Mouse (Mus musculus) heart, embryonic 10.5 days (tissue): ENCODE data around the gene Hectd4. TPM values are rescaled to one million over a fixed set of nuclear protein-coding genes. Genes with fewer than 3 reads are reported as not detected.

Experiments used
- DNase-seq: peaks from one replicate; pipeline ENCODE4 v3.0.0-alpha.2; 2017; ENCODE audit warnings: low spot score
- H3K27ac ChIP-seq: fragments of 300-500 bp; sonication (generic); 2 replicates; pipeline ENCODE4 v1.5.1; 2016; ENCODE audit warnings: mild to moderate bottlenecking
- H3K27me3 ChIP-seq: fragments of 300-500 bp; sonication (generic); 2 replicates; pipeline ENCODE4 v1.6.1; 2016; ENCODE audit warnings: mild to moderate bottlenecking; ENCODE audit not compliant: poor library complexity, insufficient read depth, severe bottlenecking
- H3K36me3 ChIP-seq: fragments of 300-500 bp; sonication (generic); 2 replicates; pipeline ENCODE4 v1.6.1; 2016; ENCODE audit warnings: mild to moderate bottlenecking, moderate library complexity
- H3K4me1 ChIP-seq: fragments of 300-500 bp; sonication (generic); 2 replicates; pipeline ENCODE4 v1.6.1; 2016; ENCODE audit warnings: mild to moderate bottlenecking
- H3K4me3 ChIP-seq: fragments of 300-500 bp; sonication (generic); 2 replicates; pipeline ENCODE4 v1.5.1; 2016; ENCODE audit warnings: mild to moderate bottlenecking, moderate library complexity
- H3K9me3 ChIP-seq: fragments of 300-500 bp; sonication (generic); 2 replicates; pipeline ENCODE4 v1.6.1; 2016; ENCODE audit warnings: mild to moderate bottlenecking, moderate library complexity
- WGBS: fragments of 180-500 bp; shearing (Covaris S2); methylation state at CpG from one replicate; pipeline ENCODE4 v1.1.7; 2016; 5-methylcytosine and 5-hydroxymethylcytosine counted together
- polyA plus RNA-seq: library from polyadenylated mRNA; unstranded; fragments of >200 nt; fragmentation: Nextera tagmentation; extraction: Ambion mirVana; gene quantifications from 2 replicates; pipeline ENCODE4 v1.2.1, GENCODE M21; 2016

Hectd4 gene
- polyA plus RNA-seq, 1 experiment from 2014 or later: 4.8 TPM

DNA sequence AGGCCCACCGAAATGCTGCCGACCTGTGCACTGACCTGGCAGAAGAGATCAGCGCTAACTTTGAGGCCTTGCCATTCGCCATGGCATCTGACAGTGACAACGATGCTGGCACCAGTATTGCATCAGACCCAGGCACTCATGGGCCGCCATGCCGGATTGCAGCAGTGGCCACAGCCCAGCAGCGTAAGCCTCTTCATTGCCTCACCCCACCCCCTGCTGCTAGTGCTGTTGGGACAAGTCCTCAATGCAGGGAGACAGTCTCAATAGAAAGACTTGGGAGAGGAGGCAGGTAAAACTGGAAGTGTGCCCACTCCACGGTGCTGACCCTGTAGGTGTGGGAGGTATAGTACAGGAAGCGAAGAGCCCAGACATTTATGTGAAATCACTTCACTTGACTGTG, 111.7 kb downstream of the Hectd4 start:
- H3K27me3 ChIP-seq: no peaks in the 10 kb centered on the region
- no peak for DNase-seq
- H3K27ac ChIP-seq: no peak overlapping the region
- peaks cover 88% of the 10 kb centered on the region for H3K36me3 ChIP-seq
- 94% methylated on average over 10 of the region's 10 CpGs for WGBS
- H3K4me3 ChIP-seq: no peak overlapping the region
- no peaks in the 10 kb centered on the region for H3K9me3 ChIP-seq
- no peaks in the 10 kb centered on the region for H3K4me1 ChIP-seq

GRCm38 (mm10) chr5:121333976-121334375, 114.0 kb downstream of the Hectd4 start:
- Histone ChIP-seq H3K27ac (no peak overlapping the region), H3K4me1 (no peaks in the 10 kb centered on the region), H3K27me3 (no peaks in the 10 kb centered on the region), H3K36me3 (peaks cover 91% of the 10 kb centered on the region), H3K4me3 (no peak overlapping the region), H3K9me3 (no peaks in the 10 kb centered on the region)
- WGBS: 92% methylated on average over 9 of the region's 9 CpGs
- no peak for DNase-seq

- no peak overlapping the region for H3K4me3 ChIP-seq
- WGBS: 83% methylated on average over 5 of the region's 5 CpGs
- H3K4me1 ChIP-seq: no peaks in the 10 kb centered on the region
- H3K36me3 ChIP-seq: peaks cover 91% of the 10 kb centered on the region
- no peaks in the 10 kb centered on the region for H3K9me3 ChIP-seq
- no peaks in the 10 kb centered on the region for H3K27me3 ChIP-seq
- DNase-seq: no peak
- H3K27ac ChIP-seq: no peak overlapping the region
Measured at GRCm38 (mm10) chr5:121334454-121334853, 114.4 kb downstream of the Hectd4 start.

- Histone ChIP-seq H3K4me3 (no peak overlapping the region), H3K36me3 (peaks cover 94% of the 10 kb centered on the region), H3K4me1 (peaks cover under 1% of the 10 kb centered on the region; the same call in 1 of the 2 replicates), H3K27ac (no peak overlapping the region), H3K27me3 (no peaks in the 10 kb centered on the region), H3K9me3 (no peaks in the 10 kb centered on the region)
- WGBS: 82% methylated on average over 4 of the region's 4 CpGs
- DNase-seq: no peak
Measured at GRCm38 (mm10) chr5:121335426-121335825, 115.4 kb downstream of the Hectd4 start.

DNA sequence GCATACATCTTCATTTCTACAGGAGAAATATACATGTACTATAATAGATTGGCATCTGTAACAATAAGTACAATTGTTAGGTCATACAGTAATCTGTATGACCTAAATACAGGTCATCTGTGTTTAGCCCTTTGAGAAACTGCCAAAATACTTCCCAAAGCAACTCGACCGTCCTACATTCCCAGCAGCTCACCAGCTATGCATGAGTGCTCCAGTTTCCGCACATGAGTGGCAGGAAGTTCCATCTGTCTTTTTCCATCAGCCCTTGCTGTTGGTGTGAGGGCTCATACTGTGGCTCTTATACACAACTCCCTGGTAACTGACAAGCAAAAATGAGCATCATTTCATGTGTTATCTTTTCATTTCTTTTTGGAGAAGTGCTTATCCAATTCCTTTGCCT, 116.0 kb downstream of the Hectd4 start:
- Histone ChIP-seq H3K36me3 (peaks cover 93% of the 10 kb centered on the region), H3K27me3 (no peaks in the 10 kb centered on the region), H3K4me3 (no peak overlapping the region), H3K27ac (no peak overlapping the region), H3K9me3 (no peaks in the 10 kb centered on the region), H3K4me1 (peaks cover 6% of the 10 kb centered on the region)
- 84% methylated on average over 3 of the region's 3 CpGs for WGBS
- no peak for DNase-seq

DNA sequence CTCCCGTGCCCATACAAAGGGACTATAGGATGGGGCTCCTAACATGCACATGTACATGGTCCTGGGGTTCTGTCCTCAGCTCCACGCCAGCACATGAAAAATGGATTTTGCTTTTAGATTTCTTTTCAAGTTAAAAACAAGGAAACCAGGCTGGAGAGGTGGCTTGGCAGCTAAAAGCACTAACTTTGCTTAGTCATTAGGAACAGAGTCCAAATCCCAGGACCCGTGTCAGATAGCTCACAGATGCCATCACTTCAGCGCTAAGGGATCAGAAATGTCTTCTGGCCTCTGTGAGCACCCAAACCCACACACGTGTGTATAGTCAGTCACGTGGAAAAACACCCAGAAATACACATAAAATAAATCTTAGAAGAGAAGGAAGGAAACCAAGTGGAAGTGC, 116.8 kb downstream of the Hectd4 start:
- Histone ChIP-seq H3K9me3 (no peaks in the 10 kb centered on the region), H3K27ac (no peak overlapping the region), H3K4me1 (peaks cover 10% of the 10 kb centered on the region), H3K27me3 (no peaks in the 10 kb centered on the region), H3K4me3 (no peak overlapping the region), H3K36me3 (peaks cover 92% of the 10 kb centered on the region)
- DNase-seq: no peak
- WGBS: 89% methylated on average over 6 of the region's 6 CpGs

DNA sequence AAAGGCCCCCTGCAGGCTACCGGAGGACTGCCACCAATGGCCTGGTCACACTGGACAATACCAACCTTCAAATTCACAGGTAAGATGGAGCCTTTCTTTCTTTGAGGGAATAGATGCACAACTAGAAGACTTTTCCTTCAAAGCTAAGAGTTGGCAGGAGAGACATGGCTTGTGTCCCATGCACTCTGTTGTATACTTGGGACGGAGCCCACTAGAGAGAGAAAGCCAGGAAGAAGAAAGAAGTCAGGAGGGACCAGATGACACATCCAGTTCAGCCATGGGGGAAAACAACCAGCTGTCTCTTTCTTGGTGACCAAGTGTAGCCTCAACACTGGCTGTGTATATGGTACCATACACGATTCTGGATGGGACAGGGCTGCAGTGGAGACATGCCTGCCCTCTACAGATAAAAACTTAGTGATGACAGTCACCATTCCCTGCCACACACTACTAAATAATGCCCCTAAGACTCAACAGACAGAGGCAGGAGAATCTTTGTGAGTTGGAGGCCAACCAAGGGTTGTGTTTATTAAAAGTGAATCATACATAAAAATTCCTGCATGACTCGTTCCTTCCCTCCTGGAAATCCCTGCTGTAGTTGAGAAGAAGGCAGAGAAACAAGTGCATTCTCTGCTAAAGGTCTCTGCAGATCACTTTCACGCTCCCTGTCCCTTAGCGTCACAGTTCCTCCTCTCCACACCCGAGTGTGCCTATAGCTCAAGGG, 119.7 kb downstream of the Hectd4 start:
- peaks cover 92% of the 10 kb centered on the region for H3K36me3 ChIP-seq

DNA sequence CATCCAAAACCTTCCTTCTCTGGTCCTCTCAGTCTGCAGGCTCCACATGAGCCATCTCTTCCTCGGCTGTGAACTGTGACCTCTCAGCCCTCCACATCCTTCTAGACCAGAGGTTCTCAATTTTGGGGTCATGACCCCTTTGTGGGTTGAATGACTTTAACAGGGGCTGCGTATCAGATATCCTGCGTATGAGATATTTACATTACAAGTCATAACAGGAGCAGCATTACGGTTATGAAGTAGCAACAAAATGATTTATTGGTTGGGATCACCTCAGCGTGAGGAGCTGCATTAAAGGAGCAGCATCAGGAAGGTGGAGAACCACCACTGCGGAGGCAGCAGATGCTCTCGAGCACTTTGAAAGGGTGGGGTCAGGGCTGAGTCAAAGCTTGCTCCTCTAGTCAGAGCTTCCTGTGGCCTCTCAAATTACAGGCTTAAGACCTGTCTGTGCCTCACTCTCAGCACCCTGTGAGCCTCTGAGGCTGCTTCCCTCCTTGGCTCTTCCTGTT, 121.0 kb downstream of the Hectd4 start:
- H3K27ac ChIP-seq: no peak overlapping the region

More for the DNA sequence above, 119.7 kb downstream of the Hectd4 start:
- Histone ChIP-seq H3K4me3 (no peak overlapping the region), H3K27ac (no peak overlapping the region), H3K9me3 (no peaks in the 10 kb centered on the region), H3K4me1 (peaks cover 10% of the 10 kb centered on the region), H3K27me3 (no peaks in the 10 kb centered on the region)
- 89% methylated on average over 7 of the region's 7 CpGs for WGBS
- no peak for DNase-seq

DNA sequence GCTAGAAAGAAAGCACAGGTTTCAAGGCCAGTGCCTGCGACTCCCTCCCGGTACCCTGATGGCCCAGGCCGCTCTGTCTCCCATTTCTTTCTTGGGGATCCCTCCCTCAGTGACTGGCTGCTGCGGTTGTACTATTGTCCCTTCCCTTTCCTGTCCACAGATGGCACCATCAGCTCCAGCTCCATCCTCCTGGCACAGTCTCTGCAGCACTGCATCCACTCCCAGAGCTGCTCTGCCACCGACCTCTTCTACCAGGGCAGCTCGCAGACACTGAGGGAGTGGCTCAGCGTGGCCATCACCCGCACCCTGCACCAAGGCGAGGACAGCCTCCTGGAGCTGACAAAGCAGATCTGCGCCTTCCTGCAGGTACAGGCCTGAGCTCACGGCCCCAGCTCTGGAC, 122.5 kb downstream of the Hectd4 start:
- Histone ChIP-seq H3K36me3 (peaks cover 88% of the 10 kb centered on the region), H3K4me3 (no peak overlapping the region), H3K27me3 (no peaks in the 10 kb centered on the region), H3K9me3 (no peaks in the 10 kb centered on the region), H3K27ac (no peak overlapping the region), H3K4me1 (peaks cover 10% of the 10 kb centered on the region)
- WGBS: 90% methylated on average over 11 of the region's 11 CpGs
- DNase-seq: no peak

More for the DNA sequence above, 121.0 kb downstream of the Hectd4 start:
- H3K4me3 ChIP-seq: no peak overlapping the region
- WGBS: 51% methylated on average over 7 of the region's 7 CpGs
- H3K9me3 ChIP-seq: no peaks in the 10 kb centered on the region
- H3K36me3 ChIP-seq: peaks cover 92% of the 10 kb centered on the region
- H3K4me1 ChIP-seq: peaks cover 10% of the 10 kb centered on the region
- no peaks in the 10 kb centered on the region for H3K27me3 ChIP-seq
- DNase-seq: no peak

DNA sequence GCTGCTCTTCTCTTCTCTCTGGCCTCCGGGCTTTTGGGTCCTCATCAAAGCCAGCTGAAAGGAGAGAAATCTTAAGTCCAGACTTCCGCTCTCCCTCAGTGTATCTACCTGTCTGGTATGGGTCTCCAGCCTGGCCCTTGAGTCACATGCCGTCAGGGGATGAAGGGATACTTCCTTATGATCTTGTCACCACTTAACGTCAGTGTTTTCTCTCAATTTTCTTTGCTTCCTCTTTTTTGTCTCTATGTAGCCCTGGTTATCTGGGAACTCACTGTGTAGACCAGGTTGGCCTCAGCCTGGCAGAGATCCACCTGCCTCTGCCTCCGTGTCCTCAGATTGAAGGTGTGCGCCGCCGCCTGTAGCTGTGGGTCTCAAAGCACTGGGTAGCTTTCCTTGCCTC, 124.0 kb downstream of the Hectd4 start:
- H3K9me3 ChIP-seq: no peaks in the 10 kb centered on the region
- H3K36me3 ChIP-seq: peaks cover 88% of the 10 kb centered on the region
- WGBS: 91% methylated on average over 8 of the region's 8 CpGs

GRCm38 (mm10) chr5:121359229-121359628, 139.2 kb downstream of the Hectd4 start:
- H3K27me3 ChIP-seq: 0 out of 2 replicates have a peak, but pooled peaks cover 4% of the 10 kb centered on the region
- H3K27ac ChIP-seq: no peak overlapping the region
- no peak overlapping the region for H3K4me3 ChIP-seq
- peaks cover 98% of the 10 kb centered on the region for H3K36me3 ChIP-seq
- no peak for DNase-seq
- H3K4me1 ChIP-seq: peaks cover 17% of the 10 kb centered on the region
- no peaks in the 10 kb centered on the region for H3K9me3 ChIP-seq
- 40% methylated on average over 9 of the region's 9 CpGs for WGBS

More for the DNA sequence above, 124.0 kb downstream of the Hectd4 start:
- no peak for DNase-seq
- Histone ChIP-seq H3K27ac (no peak overlapping the region), H3K4me1 (peaks cover 10% of the 10 kb centered on the region), H3K4me3 (no peak overlapping the region), H3K27me3 (no peaks in the 10 kb centered on the region)

DNA sequence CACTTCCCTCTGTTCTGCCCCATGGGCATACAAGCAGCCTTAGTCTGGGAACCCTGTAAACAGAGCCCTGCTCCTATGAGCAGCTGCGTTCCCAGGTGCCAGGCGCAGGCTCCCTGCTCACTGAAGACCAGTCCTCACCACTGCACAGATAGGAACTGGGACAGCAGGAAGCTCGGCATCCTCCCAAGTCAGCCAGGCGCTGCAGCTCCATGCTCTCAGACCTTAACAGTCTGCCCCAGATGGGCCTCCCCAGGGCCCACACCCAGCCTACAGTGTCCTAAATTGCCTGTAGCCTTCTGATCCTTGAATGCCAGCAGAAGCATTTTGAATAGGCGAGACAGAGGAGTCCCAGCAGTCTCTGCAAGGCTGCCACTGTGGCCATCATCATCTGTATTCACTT, 141.7 kb downstream of the Hectd4 start:
- H3K36me3 ChIP-seq: peaks cover 97% of the 10 kb centered on the region
- peaks cover 17% of the 10 kb centered on the region for H3K4me1 ChIP-seq
- H3K9me3 ChIP-seq: no peaks in the 10 kb centered on the region
- H3K27ac ChIP-seq: no peak overlapping the region
- H3K27me3 ChIP-seq: 0 out of 2 replicates have a peak, but pooled peaks cover 4% of the 10 kb centered on the region
- no peak for DNase-seq
- no peak overlapping the region for H3K4me3 ChIP-seq
- 91% methylated on average over 5 of the region's 5 CpGs for WGBS

DNA sequence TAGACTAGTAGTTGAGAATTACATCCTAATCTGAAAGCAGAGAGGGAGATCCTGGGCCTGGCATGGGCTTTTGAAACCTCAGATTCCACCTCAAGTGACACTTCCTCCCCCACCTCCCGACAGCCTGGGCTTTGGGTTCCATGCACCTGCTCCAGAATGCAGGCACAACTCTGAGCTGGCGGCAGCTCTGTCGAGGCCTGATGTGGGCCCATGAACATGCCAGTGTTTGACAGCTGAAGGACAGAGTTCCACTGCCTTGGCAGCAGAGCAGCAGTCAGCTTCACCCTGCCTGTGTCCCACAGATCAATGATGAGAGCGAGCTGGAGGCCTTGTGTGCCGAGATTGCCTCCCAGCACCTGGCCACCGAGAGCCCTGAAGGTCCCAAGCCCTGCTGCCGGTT, 143.4 kb downstream of the Hectd4 start:
- 87% methylated on average over 7 of the region's 7 CpGs for WGBS
- H3K9me3 ChIP-seq: no peaks in the 10 kb centered on the region
- 0 out of 2 replicates have a peak, but pooled peaks cover 4% of the 10 kb centered on the region for H3K27me3 ChIP-seq
- no peak for DNase-seq
- H3K4me3 ChIP-seq: no peak overlapping the region
- H3K4me1 ChIP-seq: peaks cover 15% of the 10 kb centered on the region
- H3K27ac ChIP-seq: no peak overlapping the region
- peaks cover 98% of the 10 kb centered on the region for H3K36me3 ChIP-seq
